Mouse (Mus musculus): ENCODE data around the gene Afdn. TPM values are rescaled to one million over a fixed set of nuclear protein-coding genes. Genes with fewer than 3 reads are reported as not detected.
"Not testable (repeated sequence)": the region's sequence is repeated elsewhere in the genome, so short reads cannot be mapped to it uniquely, and the experiment has no call there.

The Afdn gene
- total RNA-seq, 4 experiments from 2014 or later = 67.5 to 117 (median 80.3) TPM

- no peak for DNase-seq
Observed at GRCm38 (mm10) chr17:13739981-13740380, 20.4 kb upstream of the Afdn start.

- no peak for DNase-seq
Observed at GRCm38 (mm10) chr17:13740796-13741195, 19.5 kb upstream of the Afdn start.

GRCm38 (mm10) chr17:13741611-13742010 is 18.7 kb upstream of the Afdn start:
- no peak for DNase-seq

GRCm38 (mm10) chr17:13742334-13742733 is 18.0 kb upstream of the Afdn start:
- no peak for DNase-seq

- no peak for DNase-seq
Observed at GRCm38 (mm10) chr17:13742941-13743708, 17.2 kb upstream of the Afdn start.

- DNase-seq = no peak
Observed at GRCm38 (mm10) chr17:13743709-13744079, 16.6 kb upstream of the Afdn start.

- no peak for DNase-seq
Observed at GRCm38 (mm10) chr17:13744219-13744618, 16.1 kb upstream of the Afdn start.

- DNase-seq = no peak
Observed at GRCm38 (mm10) chr17:13744824-13745223, 15.5 kb upstream of the Afdn start.

- DNase-seq = no peak
Observed at GRCm38 (mm10) chr17:13745373-13745772, 15.0 kb upstream of the Afdn start.

GRCm38 (mm10) chr17:13746330-13746729 is 14.0 kb upstream of the Afdn start:
- no peak for DNase-seq

GRCm38 (mm10) chr17:13747681-13748080 is 12.7 kb upstream of the Afdn start:
- DNase-seq = no peak

- no peak for DNase-seq
Observed at GRCm38 (mm10) chr17:13749027-13749426, 11.3 kb upstream of the Afdn start.

- DNase-seq = no peak
Observed at GRCm38 (mm10) chr17:13753918-13754317, 6.4 kb upstream of the Afdn start.

- DNase-seq = no peak
Observed at GRCm38 (mm10) chr17:13754940-13755339, 5.4 kb upstream of the Afdn start.

- no peak for DNase-seq
Observed at GRCm38 (mm10) chr17:13758586-13758985, 1.8 kb upstream of the Afdn start.

GRCm38 (mm10) chr17:13759156-13759852 is 1.0 kb upstream of the Afdn start:
- no peak for DNase-seq

- DNase-seq = no peak
Observed at GRCm38 (mm10) chr17:13760675-13761178, 388 bp downstream of the Afdn start.

- DNase-seq = no peak
Observed at GRCm38 (mm10) chr17:13761179-13761913, 1.0 kb downstream of the Afdn start, which contains the start of gene Tcte2. Tcte2 (minus strand) TSS chr17:13761825.

- no peak for DNase-seq
Observed at GRCm38 (mm10) chr17:13763819-13764218, 3.5 kb downstream of the Afdn start.

GRCm38 (mm10) chr17:13764911-13765310 is 4.6 kb downstream of the Afdn start:
- DNase-seq = not testable (repeated sequence)

- DNase-seq = no peak
Observed at GRCm38 (mm10) chr17:13768531-13768930, 8.2 kb downstream of the Afdn start.

- no peak for DNase-seq
Observed at GRCm38 (mm10) chr17:13769256-13769655, 8.9 kb downstream of the Afdn start.

- DNase-seq = no peak
Observed at GRCm38 (mm10) chr17:13777676-13778075, 17.3 kb downstream of the Afdn start.
